Mouse (Mus musculus) heart, postnatal 14 days (tissue): ENCODE measurements at regions not wholly inside any gene's neighbourhood (a gene's known extent, or its start where the extent isn't known, plus 50 kb on each side); places are given as distances from the start of the nearest gene placed in this dataset.
"Not testable (repeated sequence)": the region's sequence is repeated elsewhere in the genome, so short reads cannot be mapped to it uniquely, and the experiment has no call there.

Source experiments
- DNase-seq, 2 experiments: peaks; one replicate each; pipeline ENCODE4 v3.0.0; 2021 to 2022
- intact Hi-C: fragments of 180-260 bp; cut with DNase I; formaldehyde crosslinking; loops from one replicate; pipeline ENCODE4 v1.15.1; 2025

- no peak for DNase-seq
- intact Hi-C loops = loop anchor here (2.0 to 10.0 kb wide), 4 partner anchors 104 to 242 kb away; no protein-coding TSS in a partner anchor
These were observed 302.8 kb downstream of the Ets1 start for GRCm38 (mm10) chr9:32938857-32939256.

GRCm38 (mm10) chr9:32939626-32940025 lies 303.6 kb downstream of the Ets1 start:
- DNase-seq = no peak
- intact Hi-C loops = loop anchor here (1.0 to 10.0 kb wide), 11 partner anchors 105 to 535 kb away; no protein-coding TSS in a partner anchor

GRCm38 (mm10) chr9:32940111-32940813 lies 304.2 kb downstream of the Ets1 start:
- peak; percentile 85 to 90 for DNase-seq
- intact Hi-C loops = loop anchor here (1.0 to 5.0 kb wide), 7 partner anchors 137 to 535 kb away; no protein-coding TSS in a partner anchor

GRCm38 (mm10) chr9:32940919-32941767 lies 305.1 kb downstream of the Ets1 start:
- intact Hi-C loops = loop anchor here (1.0 to 5.0 kb wide), 7 partner anchors 136 to 536 kb away; no protein-coding TSS in a partner anchor
- DNase-seq = no peak

- DNase-seq = no peak
- intact Hi-C loops = loop anchor here (2.0 to 5.0 kb wide), 6 partner anchors 136 to 537 kb away; no protein-coding TSS in a partner anchor
These were observed 305.7 kb downstream of the Ets1 start for GRCm38 (mm10) chr9:32941768-32942030.

GRCm38 (mm10) chr9:32947221-32947620 lies 311.2 kb downstream of the Ets1 start:
- DNase-seq = no peak
- intact Hi-C loops = no loop called here

- intact Hi-C loops = no loop called here
- DNase-seq = no peak
These were observed 313.0 kb downstream of the Ets1 start for GRCm38 (mm10) chr9:32949036-32949435.

- intact Hi-C loops = no loop called here
- no peak for DNase-seq
These were observed 322.7 kb downstream of the Ets1 start for GRCm38 (mm10) chr9:32958716-32959115.

GRCm38 (mm10) chr9:32959468-32959867 lies 323.4 kb downstream of the Ets1 start:
- DNase-seq, intact Hi-C loops: not testable (repeated sequence)

GRCm38 (mm10) chr9:32962679-32963205 lies 326.7 kb downstream of the Ets1 start:
- DNase-seq = no peak
- intact Hi-C loops = no loop called here

GRCm38 (mm10) chr9:32968446-32968845 lies 332.4 kb downstream of the Ets1 start:
- no peak for DNase-seq
- intact Hi-C loops = no loop called here

- intact Hi-C loops = no loop called here
- peak in 1 of 2 experiments; percentile 23 for DNase-seq
These were observed 335.4 kb downstream of the Ets1 start for GRCm38 (mm10) chr9:32971421-32971820.

- peak in 1 of 2 experiments; percentile 12 for DNase-seq
- intact Hi-C loops = no loop called here
These were observed 335.9 kb downstream of the Ets1 start for GRCm38 (mm10) chr9:32971926-32972325.

GRCm38 (mm10) chr9:32972431-32973052 lies 336.5 kb downstream of the Ets1 start:
- intact Hi-C loops = no loop called here
- no peak for DNase-seq

- DNase-seq = no peak
- intact Hi-C loops = no loop called here
These were observed 341.7 kb downstream of the Ets1 start for GRCm38 (mm10) chr9:32977732-32978131.

GRCm38 (mm10) chr9:32980846-32981245 lies 344.8 kb downstream of the Ets1 start:
- DNase-seq = no peak
- intact Hi-C loops = no loop called here

GRCm38 (mm10) chr9:32983182-32983581 lies 347.2 kb downstream of the Ets1 start:
- intact Hi-C loops = no loop called here
- DNase-seq = no peak

- peak in 1 of 2 experiments; percentile 15 for DNase-seq
- intact Hi-C loops = no loop called here
These were observed 351.0 kb downstream of the Ets1 start for GRCm38 (mm10) chr9:32986836-32987673.

- intact Hi-C loops = no loop called here
- DNase-seq = no peak
These were observed 353.0 kb downstream of the Ets1 start for GRCm38 (mm10) chr9:32989006-32989405.

- DNase-seq = no peak
- intact Hi-C loops = no loop called here
These were observed 362.3 kb downstream of the Ets1 start for GRCm38 (mm10) chr9:32998323-32998722.
